Mouse (Mus musculus) embryonic facial prominence, embryonic 11.5 days (tissue): ENCODE measurements around the gene Wdr86. TPM values are rescaled to one million over a fixed set of nuclear protein-coding genes. Genes with fewer than 3 reads are reported as not detected.

Source experiments
- polyA plus RNA-seq: library from polyadenylated mRNA; unstranded; fragments of >200 nt; fragmentation: Nextera tagmentation; extraction: Ambion mirVana; gene quantifications from 2 replicates; pipeline ENCODE4 v1.2.1, GENCODE M21; 2014

The Wdr86 gene
- polyA plus RNA-seq, 1 experiment from 2014 or later = 53.8 TPM

Other genes starting within 250 kb of the Wdr86 start
- gene Gbx1, start 203.5 kb downstream of the Wdr86 start, polyA plus RNA-seq = 0.07 and 0.13 TPM in 2 replicates
- gene Asb10, start 189.7 kb downstream of the Wdr86 start, polyA plus RNA-seq = 0.24 and 0.36 TPM in 2 replicates
- not detected in 2 replicates for gene 4931409K22Rik, start 173.9 kb downstream of the Wdr86 start, polyA plus RNA-seq
- 148 and 159 TPM in 2 replicates for gene Abcf2, start 153.3 kb downstream of the Wdr86 start, polyA plus RNA-seq
- gene Chpf2, start 144.0 kb downstream of the Wdr86 start, polyA plus RNA-seq = 6.4 and 7.1 TPM in 2 replicates
- 46.2 and 47.1 TPM in 2 replicates for gene Smarcd3, start 106.3 kb downstream of the Wdr86 start, polyA plus RNA-seq
- gene Nub1, start 45.2 kb downstream of the Wdr86 start, polyA plus RNA-seq = 37.3 and 38.6 TPM in 2 replicates
- gene Crygn, start 27.3 kb upstream of the Wdr86 start, polyA plus RNA-seq = 3.3 TPM in 1 of 2 replicates, not detected in the other
- 224 and 244 TPM in 2 replicates for gene Rheb, start 111.9 kb upstream of the Wdr86 start, polyA plus RNA-seq